Mouse (Mus musculus) liver, embryonic 14.5 days (tissue): ENCODE data around the gene Anapc15.

Source experiments
- CTCF ChIP-seq: IDR thresholded peaks from 2 replicates; pipeline ENCODE4 v1.5.1; 2016; ENCODE audit warnings: antibody characterized with exemption, low read depth, control low read depth
- EP300 ChIP-seq: IDR thresholded peaks from 2 replicates; pipeline ENCODE4 v1.6.1; 2016; ENCODE audit warnings: antibody characterized with exemption, low read depth

GRCm38 (mm10) chr7:101886274-101886673, 22.8 kb downstream of the Anapc15 start:
- no peak for TF ChIP-seq CTCF
- TF ChIP-seq EP300, result no peak
